Mouse (Mus musculus) right cerebral cortex, adult 18-20 months (tissue): ENCODE measurements around the gene Ribc2.

ENCODE experiments used
- DNase-seq: peaks from one replicate; pipeline ENCODE4 v3.0.0; 2022; ENCODE audit warnings: mixed read lengths

Gene Ribc2

DNA sequence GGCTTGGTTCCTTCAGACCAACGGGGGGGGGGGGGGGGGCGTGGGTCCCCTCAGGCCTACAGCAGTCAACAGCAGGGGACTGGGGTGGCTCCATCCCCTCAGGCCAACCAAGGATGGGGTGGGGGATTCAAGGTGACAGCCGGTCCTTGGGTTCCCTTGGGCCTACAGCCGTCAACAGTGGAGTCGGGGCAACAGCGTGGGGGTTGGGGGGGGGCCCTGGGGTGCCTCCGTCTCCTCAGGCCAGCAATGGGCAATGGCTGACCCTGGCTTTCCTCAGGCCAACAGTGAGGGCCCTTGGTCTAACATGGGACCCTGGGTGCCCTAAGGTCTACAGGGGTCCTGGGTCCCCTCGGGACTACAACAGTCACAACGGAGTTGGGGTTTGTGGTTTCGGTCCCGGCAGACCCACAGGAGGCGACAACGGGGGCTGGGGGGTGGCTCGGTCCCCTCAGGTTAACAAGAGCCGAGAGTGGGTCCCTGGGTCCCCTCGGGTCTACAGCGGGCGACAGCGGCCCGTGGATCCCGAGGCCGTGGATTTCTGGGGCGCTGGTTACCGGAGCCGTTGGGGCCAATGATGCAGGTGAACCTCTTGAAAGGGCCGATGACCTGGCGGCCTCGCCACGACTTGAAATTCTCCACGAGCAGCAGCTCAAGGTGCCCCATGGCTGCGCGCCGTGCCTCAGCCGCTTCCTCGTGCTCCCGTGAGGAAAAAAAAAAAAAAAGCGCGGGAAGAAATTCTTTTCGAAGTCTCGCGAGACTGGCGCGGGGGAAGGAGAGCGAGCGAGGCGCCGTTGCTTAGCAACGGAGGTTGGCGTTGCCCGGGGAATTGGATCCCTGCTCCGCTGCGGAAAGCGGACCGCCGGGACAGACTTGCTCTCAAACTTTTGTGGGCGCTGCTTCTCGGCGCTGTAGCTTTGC, at the start of gene Ribc2, which contains the start of gene Smc1b:
Gene Ribc2, plus strand, starts transcription at position 804 of the 918 bp plus-strand sequence.
Gene Smc1b, minus strand, starts transcription at position 690 of the 918 bp plus-strand sequence.
- DNase-seq, result peak; percentile 83

DNA sequence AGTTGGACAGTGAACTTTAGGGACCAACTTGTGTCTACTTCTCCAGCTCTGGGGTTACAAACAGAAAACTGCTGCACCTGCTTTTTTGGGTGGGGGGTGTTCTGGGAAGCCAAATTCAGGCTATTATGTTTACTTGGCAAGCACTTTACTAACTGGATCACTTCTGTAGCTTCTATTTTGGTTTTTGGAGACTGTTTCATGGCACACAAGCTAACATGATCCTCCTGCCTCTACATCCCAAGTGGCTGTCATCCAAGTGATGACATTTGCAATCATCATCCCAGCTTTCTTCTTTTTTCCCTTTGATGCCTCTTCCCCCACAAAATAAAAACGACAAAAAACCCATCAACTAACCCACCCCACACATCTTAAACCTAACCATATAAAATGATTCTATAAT, 46.2 kb upstream of the Ribc2 start:
- no peak for DNase-seq

DNA sequence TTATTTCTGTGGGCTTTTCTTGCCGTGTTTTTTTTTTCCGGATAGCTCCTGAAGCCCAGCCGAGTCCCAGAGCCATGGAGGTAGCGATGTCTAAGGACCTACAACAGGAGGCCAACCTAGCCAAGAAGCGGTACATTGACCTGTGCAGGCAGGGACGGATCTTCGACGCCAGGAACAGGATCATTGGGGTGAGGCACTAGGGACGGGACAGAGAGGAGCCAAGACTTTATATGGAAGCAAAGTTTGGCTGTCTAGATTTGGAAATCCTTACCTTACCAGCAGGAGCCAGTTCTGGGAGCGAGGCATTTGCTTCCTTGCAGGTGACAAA, 279 bp downstream of the Ribc2 start:
- no peak for DNase-seq

DNA sequence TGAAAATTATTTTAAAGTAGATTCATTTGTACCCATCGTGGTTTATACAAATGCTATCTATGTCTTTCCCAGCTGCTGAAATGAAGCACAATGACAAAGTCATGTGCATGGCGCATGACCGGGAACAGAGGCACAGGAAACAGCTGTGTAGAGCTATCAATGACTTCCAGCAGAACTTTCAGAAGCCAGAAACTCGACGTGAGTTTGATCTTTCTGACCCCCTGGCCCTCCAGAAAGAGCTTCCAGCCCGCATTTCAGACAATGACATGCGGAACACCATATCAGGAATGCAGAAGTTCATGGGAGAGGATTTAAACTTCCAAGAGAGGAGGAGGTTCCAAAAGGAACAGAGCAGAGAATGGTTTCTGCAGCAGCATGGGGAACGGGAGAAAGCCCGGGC, 3.3 kb downstream of the Ribc2 start:
- no peak for DNase-seq

DNA sequence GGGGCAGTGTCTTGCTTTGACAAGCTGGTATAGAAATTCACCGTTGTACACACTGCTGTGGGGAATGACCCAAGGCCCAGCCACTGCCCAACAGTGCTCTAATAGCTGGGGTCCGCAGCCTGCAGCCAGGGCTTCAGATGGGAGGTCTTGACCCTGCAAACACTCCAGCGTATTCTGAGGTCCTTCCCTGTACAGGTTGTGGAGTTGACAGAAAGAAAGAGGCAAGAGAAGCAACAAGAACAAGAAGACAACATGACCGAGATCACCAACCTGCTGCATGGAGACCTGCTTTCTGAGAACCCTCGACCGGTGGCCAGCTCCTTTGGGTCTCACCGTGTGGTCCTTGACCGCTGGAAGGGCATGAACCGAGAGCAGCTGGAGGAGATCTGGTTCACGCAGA, 9.4 kb downstream of the Ribc2 start:
- no peak for DNase-seq

DNA sequence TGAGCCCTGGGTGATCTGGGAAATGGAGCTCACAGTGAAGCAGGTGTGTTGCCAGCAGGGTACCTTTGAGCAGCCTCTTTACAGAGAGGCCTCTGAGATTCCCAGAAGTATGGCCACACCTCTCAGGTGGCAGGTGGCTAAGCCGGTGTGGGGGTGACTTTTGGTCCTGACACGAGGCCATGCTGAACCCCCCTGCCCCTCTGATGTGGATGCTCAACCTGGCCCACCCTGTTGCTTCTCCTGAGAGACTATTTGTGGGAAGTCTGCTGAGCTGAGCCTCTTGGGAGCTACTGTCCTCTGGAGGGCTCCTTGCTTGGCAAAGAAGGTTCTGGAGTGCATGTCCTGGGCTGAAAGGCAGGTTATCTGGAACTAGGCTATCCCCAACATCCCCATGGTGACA, 10.6 kb downstream of the Ribc2 start:
- no peak for DNase-seq

DNA sequence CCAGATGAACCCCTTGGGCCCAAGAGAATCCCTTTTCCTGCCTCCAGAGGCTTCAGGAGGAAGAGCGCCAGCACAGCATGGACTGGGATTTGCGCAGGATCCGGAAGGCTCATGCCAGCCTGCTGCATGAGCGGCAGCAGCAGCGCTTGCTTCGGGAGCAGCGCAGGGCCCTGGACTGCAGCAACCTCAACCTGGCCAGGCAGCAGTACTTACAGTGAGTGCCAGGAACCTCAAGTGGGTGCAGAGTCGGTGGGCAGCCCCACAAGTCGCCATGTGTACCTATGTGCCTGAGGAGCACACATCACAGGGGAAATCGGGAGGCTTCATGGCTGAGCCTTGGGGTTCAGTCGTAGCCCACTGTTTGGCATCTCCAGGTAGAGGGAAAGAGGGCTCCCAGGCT, 11.3 kb downstream of the Ribc2 start:
- no peak for DNase-seq

DNA sequence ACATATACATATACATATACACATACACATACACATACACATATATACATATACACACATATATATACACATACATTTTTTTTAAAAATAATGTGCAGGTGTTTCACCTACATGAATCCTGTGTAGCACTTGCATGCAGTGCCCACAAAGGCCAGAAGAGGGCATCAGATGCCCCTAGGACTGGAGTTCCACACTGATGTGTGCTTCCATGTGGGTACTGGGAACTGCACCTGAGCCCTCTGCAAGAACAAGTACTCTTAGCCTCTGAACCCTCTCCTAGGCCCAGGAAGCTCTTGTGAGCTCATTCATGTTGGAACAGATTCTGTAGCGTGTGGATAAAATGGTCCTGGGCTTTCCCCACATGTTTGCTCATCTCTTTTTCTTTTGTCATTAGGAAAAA, 11.9 kb downstream of the Ribc2 start:
- no peak for DNase-seq

DNA sequence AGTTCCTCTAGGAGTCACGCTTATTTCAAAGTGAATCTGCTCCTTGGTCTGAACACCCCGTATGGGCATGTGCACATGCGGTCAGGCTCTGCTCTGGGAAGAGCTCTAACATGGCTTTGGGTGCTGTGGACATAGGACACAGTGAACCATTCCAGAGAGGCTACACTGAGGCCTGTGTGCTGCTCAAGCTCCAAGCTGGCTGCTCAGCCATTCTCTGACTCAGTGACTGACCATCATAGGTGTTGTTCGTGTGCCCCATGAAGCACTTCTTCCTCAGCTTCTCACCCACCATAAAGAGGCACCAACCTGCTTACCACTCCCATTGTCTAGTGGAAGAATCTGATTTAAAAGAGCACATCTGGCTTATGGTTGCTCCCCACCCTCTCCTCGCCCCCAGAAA, 12.4 kb downstream of the Ribc2 start:
- no peak for DNase-seq

DNA sequence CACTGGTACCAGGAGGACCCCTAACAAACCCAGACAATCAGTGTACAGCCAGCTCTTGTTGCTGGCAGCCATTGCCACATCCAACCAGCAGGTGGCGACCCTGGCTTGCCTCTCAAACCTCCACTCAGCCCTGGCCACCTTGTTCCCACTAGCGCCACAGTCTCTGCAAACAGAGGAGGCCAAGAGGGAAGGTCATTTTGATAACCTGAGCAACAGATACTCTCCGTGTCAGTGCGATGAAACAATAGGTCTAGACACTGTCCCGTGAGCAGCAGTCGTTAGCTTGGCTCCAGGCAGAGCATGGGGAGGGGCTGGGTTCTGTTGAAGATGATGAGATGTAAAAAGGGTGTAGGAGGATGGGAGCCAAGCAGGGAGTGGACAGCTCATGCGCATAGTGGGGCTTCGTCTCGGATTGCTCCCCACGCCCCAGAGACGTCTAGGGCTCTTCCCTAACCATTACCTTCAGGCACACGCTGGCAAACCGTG, 19.6 kb downstream of the Ribc2 start:
- peak; percentile 64 for DNase-seq

DNA sequence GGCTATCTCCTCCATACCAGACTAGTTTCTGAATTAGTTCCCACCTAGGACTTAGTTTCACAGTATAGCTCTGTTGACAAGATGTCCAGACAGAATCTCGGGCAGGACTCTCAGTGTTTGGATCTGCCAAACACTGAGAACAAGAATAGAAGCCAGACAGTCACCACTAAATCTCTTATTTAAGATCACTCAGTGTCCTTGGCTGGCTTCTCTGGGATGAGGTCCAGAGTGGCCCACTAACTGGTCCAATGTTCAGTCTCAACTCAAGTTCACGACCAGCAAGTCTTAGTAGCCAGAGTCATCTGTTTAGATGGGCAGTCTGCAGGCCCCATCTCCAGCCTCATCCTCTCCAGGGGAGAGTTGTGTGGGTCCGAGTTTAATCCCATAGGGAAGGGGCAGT, 20.7 kb downstream of the Ribc2 start:
- DNase-seq, result no peak

DNA sequence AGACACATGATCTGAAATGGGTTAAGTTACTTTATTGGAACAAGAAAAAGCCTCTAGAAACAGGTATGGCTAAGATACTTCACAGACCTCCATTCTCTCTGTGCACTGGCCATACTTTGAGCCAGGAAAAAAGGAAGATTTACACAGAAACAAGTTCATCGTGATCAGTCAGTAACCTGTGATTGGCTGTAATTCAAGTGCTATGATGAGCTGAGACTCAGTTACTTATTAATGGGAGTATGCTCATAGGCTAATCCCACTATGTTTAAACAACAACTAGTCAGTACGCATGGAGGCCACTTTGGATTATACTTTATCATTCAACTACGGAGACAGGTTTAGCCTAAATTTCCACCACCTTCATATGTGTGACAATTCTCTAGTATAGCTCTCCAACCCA, 22.2 kb downstream of the Ribc2 start:
- DNase-seq, result no peak

DNA sequence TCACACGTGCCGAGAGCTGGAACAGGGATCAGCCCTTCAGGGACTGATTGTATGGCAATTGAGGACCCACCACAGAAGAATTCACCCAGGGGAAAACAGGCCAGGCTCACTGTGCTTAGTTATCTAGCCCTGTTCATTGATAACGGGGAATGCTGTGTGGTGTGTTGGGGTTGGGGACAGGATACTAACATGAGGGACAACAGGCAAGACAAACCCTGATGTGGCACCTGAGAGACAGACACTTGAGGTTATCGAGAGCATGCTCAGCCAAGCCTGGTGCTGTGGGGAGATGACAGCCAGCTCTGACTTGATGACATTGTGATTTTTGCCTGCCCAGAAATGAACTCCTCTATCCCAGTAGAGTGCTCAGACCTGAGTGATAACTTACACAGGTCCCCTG, 24.3 kb downstream of the Ribc2 start:
- no peak for DNase-seq

DNA sequence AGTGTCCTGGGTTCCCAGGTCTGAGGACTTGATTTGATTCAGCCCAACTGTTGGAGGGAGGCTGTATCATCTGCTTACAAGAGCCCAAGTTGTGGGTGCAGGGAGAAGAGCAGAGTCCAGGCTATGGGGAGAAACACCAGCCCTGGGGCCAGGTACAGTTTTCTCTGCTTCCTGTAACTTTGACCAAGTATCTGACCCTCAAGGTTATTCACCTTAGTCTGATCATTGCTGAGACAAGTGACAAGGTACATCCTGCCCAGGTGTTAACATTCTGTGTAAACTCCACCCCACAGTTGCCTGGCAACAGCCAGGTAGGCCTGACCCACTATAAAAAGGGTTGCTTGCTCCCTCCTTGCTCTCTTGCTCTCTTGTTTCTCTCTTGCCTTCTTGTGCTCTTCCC, 29.5 kb downstream of the Ribc2 start:
- DNase-seq, result no peak

DNA sequence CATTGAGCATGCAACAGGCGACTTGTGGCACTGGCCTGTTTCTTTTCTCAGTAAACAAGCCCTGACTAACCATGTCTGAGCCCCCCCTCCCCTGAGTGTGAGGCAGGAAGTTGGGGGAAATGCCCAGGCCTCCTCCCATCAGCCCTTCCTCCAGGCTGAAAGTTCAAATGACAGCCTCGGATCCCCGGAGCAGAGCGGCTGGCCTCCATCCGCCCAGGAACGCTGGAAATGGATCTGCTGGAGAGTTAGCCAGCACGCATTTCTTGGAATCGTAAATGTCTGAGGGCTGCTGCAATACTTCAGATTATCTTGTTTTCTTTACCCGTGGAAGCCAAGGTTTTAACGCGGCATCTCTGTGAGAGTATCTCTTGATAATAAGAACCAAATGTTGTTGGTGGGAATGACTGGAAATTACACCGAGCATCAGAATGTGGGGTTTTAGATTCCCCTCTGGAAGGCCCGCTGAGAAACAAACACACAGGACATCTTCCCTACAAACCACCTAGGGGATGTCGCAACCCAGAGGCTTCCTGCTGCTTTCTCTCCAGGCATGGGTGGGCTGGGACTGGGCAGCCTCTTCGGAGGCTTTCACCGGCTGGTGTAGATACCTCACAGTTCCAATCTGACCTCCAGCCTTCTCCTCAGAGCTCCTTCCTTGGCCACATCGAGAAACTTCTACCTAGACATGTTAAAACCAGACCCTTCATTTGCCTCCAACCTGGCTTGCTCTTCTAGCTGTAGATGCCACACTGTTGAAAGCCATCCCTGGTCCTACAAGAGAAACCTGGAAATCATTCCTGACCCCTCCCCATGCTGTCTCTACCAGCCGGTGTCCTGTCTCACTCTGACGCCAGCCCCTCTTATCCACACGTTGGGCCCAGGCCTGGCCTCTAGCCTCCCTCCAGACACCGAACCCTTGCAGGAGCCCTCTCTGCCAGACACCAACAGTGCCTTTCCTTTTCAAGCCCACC, 31.1 kb downstream of the Ribc2 start:
- no peak for DNase-seq

DNA sequence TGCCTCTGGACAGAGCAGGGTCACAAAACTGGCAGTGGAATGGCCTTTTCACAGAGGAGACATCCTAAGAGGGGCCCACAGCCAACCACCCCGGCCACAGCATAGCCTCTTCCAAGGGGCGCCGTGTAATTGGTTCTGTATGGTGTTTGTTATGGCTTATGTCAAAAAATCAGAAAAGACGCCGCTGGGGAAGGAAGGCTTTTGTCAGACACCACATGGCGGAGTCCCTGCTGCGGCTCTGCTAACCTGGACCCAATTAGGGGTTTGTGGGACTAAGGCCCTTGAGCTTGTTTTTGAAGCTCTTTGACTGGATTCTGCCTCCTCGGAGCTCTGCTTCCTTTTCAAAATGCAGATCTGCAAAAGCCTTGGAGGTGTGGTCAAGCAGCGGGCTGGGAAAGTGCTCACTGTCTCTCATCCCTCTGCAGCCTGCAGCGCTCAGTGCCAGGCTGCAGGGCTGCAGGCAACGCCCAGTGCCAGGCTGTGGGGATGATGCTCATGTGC, 34.6 kb downstream of the Ribc2 start:
- DNase-seq, result no peak

DNA sequence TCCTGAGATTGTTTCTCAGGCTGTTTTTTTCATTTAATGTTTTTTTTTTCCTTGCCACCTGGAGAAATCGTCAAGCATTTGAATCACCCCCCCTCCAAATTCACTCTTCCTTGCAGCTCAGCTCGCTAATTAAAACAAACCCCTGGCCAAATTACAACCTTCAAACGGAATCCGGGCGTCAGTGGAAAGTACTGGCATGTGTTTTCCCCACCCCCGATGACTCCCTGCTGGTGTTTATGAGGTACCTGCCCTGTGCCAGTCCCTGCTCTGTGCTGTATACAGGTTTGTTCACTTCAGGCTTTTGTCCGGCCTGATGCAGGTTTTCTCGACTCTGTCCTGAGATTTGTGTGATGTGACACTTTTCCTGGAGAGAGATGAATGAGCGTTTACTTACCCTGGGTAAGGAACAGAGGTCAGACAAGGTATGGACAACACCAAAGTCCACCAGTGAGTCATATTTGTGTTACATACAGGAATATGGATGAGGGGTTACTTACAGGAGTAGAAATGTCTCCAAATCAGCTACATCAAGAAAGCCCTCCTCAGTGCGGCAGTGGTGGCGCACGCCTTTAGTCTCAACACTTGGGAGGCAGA, 35.3 kb downstream of the Ribc2 start:
- no peak for DNase-seq

DNA sequence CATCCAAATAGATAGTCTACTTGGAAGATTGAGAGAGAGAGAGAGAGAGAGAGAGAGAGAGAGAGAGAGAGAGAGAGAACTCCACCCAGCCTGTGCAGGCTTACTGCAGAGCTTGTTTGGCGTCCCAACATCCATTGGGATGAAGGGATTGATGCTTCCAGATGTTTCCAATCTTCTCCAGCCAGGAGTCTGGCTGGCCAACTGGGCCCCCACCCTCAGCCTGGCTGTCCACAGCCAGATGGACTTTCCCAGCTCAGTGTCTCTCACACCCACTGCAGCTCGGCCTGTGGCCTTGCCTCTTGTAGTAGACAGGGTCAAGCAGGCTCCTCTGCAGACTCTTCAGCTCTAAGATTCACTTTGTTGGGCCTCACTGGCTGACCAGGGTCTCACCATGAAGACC, 40.2 kb downstream of the Ribc2 start:
- no peak for DNase-seq

DNA sequence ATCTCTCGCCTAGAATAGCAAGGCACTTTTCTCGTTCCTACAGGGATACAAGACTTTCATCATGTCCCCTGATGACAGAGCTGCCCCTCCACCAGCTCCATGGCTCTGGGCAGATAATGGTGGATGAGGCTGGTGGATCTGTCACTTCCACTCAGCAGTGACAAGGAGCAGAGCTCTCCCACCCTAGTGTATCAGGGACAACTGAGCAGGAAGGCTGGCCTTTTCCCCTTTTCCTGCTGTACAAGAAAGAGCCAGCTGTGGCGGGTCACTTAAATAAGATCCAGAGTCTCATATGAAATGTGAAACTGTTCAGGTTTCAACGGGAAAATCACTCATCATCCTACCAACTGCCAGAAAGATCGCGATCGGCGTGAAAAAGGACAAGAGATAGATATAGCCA, 41.5 kb downstream of the Ribc2 start:
- no peak for DNase-seq

DNA sequence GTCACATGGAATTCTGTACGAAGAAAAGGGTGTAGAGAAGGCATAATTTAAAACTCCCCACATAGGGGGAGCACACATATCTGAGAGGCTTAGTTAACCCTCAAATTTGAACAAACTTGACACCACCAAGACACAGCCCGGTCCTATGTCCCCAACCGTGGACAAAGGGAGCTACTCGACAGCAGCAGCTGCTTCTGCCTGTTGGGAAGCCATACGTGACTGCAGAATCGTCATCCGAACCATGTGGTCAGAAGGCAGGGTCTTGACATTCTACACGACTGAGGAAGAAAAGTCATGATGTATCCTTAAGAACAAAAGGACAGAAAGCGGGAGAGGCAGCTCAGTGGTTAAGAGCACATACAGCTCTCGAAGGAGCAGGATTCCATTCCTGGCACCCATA, 42.2 kb downstream of the Ribc2 start:
- no peak for DNase-seq

DNA sequence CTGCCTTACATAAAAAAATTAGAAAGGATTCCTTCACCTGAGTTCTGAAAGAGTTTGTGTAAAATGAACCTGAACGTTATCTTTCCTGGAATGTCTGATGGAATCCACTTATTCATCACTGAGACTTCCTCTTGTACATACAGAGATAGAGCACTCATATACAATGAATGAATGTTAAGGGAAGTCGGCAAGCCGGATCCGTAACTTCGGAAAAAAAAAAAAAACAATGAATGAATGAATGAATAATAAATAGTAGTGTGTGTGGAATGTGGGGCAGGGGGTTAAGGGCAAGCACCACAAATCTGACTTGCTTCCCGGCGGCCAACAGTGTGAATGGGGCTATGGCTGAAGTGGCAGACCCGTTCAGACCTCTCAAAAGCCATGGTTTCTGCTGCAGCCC, 45.7 kb downstream of the Ribc2 start:
- peak; percentile 39 for DNase-seq

DNA sequence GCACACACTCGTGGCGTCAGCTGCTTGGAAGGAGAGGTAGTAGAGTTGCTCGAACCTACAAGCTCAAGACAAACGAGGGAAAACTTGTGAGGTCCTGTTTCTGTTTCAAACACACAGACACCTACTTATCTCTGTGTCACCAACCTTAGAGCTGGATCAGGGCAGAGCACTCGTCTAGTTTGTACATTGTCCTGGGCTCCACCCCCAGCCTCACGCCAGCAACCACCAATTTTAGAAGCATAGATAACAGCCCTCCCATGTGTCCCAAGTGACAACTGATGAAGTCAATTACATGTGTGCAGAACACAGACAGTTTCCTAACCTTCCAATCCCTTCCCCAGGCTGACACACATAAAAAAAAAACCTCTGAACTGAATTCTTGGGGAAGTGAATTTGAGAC, 46.3 kb downstream of the Ribc2 start:
- no peak for DNase-seq

DNA sequence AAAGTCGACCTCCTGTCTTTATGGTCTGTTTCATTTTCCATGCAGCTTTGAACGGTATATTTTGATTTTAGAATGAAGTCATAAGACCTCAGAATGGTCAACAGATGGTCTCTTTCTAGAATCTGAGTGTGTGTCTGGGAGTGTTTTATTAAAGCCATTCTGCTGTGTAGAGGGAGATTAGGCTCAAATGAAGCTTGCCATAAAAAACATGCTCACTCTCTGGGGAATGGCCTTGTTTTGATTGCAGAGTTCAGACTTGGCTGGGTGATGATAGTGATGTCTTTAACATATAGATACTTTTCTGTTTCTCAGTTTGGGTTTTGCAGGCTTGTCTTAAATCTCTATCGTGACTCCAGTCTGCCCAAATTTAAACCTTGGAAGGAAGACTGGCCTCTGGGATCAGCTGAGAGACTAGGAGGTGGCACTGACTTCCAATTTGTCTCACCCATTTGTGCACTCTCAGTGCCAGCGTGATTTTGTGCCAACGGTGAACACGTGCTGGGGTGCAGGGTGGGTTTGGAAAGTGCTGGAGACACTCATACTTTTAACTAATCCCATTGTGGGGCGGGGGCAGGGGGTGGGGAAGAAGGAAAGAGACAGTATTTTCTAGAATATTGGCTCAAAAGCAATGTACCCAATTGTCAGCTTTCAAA, 47.8 kb downstream of the Ribc2 start:
- no peak for DNase-seq
